Mouse (Mus musculus) testis, adult 2 months (tissue): ENCODE results near the gene Anapc7.

ENCODE experiments used
- CTCF ChIP-seq: fragments of 200-500 bp; IDR thresholded peaks from 2 replicates; pipeline ENCODE4 v1.5.1; 2012; ENCODE audit warnings: low read depth, mild to moderate bottlenecking, inconsistent platforms, low read length, moderate library complexity; ENCODE audit not compliant: control insufficient read depth, insufficient read depth, insufficient replicate concordance
- POLR2A ChIP-seq: fragments of 200-500 bp; IDR thresholded peaks from 2 replicates; pipeline ENCODE4 v1.6.1; 2012; ENCODE audit warnings: low read depth, mild to moderate bottlenecking, inconsistent platforms, low read length, moderate library complexity; ENCODE audit not compliant: control insufficient read depth

- TF ChIP-seq CTCF = no peak
- TF ChIP-seq POLR2A = no peak
These were observed 28.5 kb downstream of the Anapc7 start for GRCm38 (mm10) chr5:122449946-122450345.
